Mouse (Mus musculus) thymus, adult 2 months (tissue): ENCODE results near the gene Gon7.

Source experiments
- CTCF ChIP-seq: fragments of 200-500 bp; IDR thresholded peaks from 2 replicates; pipeline ENCODE4 v1.5.1; 2012; ENCODE audit warnings: mild to moderate bottlenecking, control low read depth, low read length, moderate library complexity, borderline replicate concordance; ENCODE audit not compliant: control insufficient read depth, poor library complexity, insufficient read depth; ENCODE audit errors: extremely low read depth
- POLR2A ChIP-seq: fragments of 200-500 bp; IDR thresholded peaks from 2 replicates; pipeline ENCODE4 v1.6.1; 2012; ENCODE audit warnings: mild to moderate bottlenecking, low read length, control low read depth, moderate library complexity; ENCODE audit not compliant: control insufficient read depth, poor library complexity, insufficient read depth; ENCODE audit errors: extremely low read depth

- TF ChIP-seq CTCF (no peak), POLR2A (no peak)
These were observed 42.8 kb downstream of the Gon7 start for GRCm38 (mm10) chr12:102714654-102715395.
